Mouse (Mus musculus) kidney, embryonic 14.5 days (tissue): Measurements from ENCODE around the gene Mical2. TPM values are rescaled to one million over a fixed set of nuclear protein-coding genes. Genes with fewer than 3 reads are reported as not detected.

Experiments
- ATAC-seq: fragments of 200-750 bp; cut with Nextera tagmentation; 2 replicates; pipeline ENCODE4 v1.8.0; 2017; ENCODE audit warnings: moderate number of reproducible peaks, mild to moderate bottlenecking, moderate TSS enrichment, moderate library complexity; ENCODE audit not compliant: low FRiP score, low TSS enrichment
- H3K27ac ChIP-seq: fragments of 300-500 bp; sonication (generic); 2 replicates; pipeline ENCODE4 v1.5.1; 2014; ENCODE audit warnings: low read depth, mild to moderate bottlenecking, low read length, moderate library complexity, mixed read lengths
- H3K27me3 ChIP-seq: fragments of 300-500 bp; sonication (generic); 2 replicates; pipeline ENCODE4 v1.6.1; 2014; ENCODE audit warnings: mild to moderate bottlenecking, low read length; ENCODE audit not compliant: control insufficient read depth, insufficient read depth
- H3K36me3 ChIP-seq: fragments of 300-500 bp; sonication (generic); 2 replicates; pipeline ENCODE4 v1.6.1; 2014; ENCODE audit warnings: low read length, mixed read lengths; ENCODE audit not compliant: control insufficient read depth, insufficient read depth
- H3K4me1 ChIP-seq: fragments of 300-500 bp; sonication (generic); 2 replicates; pipeline ENCODE4 v1.6.1; 2014; ENCODE audit warnings: low read length, mixed read lengths; ENCODE audit not compliant: control insufficient read depth, insufficient read depth
- H3K4me2 ChIP-seq: fragments of 300-500 bp; sonication (generic); replicated peaks from 2 replicates; pipeline ENCODE4 v1.6.1; 2014; ENCODE audit warnings: low read depth, mild to moderate bottlenecking, low read length
- H3K4me3 ChIP-seq: fragments of 300-500 bp; sonication (generic); 2 replicates; pipeline ENCODE4 v1.5.1; 2014; ENCODE audit warnings: mild to moderate bottlenecking, low read length
- H3K9ac ChIP-seq: fragments of 300-500 bp; sonication (generic); 2 replicates; pipeline ENCODE4 v1.6.1; 2014; ENCODE audit warnings: low read depth, mild to moderate bottlenecking, low read length, moderate library complexity
- H3K9me3 ChIP-seq: fragments of 300-500 bp; sonication (generic); 2 replicates; pipeline ENCODE4 v1.6.1; 2016; ENCODE audit warnings: low read length; ENCODE audit not compliant: control insufficient read depth
- WGBS: fragments of 180-500 bp; shearing (Covaris S2); extraction: QIAGEN DNeasy Blood & Tissue Kit; methylation state at CpG from one replicate; pipeline ENCODE4 v1.1.7; 2014; 5-methylcytosine and 5-hydroxymethylcytosine counted together
- polyA plus RNA-seq: library from polyadenylated mRNA; unstranded; fragments of >200 nt; fragmentation: Nextera tagmentation; extraction: Ambion mirVana; gene quantifications from 2 replicates; pipeline ENCODE4 v1.2.1, GENCODE M21; 2014

Mical2 gene
- polyA plus RNA-seq, 1 experiment from 2014 or later: 7.7 TPM

GRCm38 (mm10) chr7:112274611-112275010, 49.0 kb downstream of the Mical2 start:
- Histone ChIP-seq H3K4me2 (no peak overlapping the region), H3K9ac (no peak overlapping the region), H3K36me3 (no peaks in the 10 kb centered on the region), H3K9me3 (no peaks in the 10 kb centered on the region), H3K4me1 (peaks cover 30% of the 10 kb centered on the region), H3K4me3 (no peak overlapping the region), H3K27me3 (no peaks in the 10 kb centered on the region), H3K27ac (no peak overlapping the region)
- WGBS: 66% methylated on average over 2 of the region's 2 CpGs
- ATAC-seq: no peak

GRCm38 (mm10) chr7:112275093-112275492, 49.4 kb downstream of the Mical2 start:
- 71% methylated on average over 3 of the region's 3 CpGs for WGBS
- no peak overlapping the region for H3K27ac ChIP-seq
- ATAC-seq: no peak

DNA sequence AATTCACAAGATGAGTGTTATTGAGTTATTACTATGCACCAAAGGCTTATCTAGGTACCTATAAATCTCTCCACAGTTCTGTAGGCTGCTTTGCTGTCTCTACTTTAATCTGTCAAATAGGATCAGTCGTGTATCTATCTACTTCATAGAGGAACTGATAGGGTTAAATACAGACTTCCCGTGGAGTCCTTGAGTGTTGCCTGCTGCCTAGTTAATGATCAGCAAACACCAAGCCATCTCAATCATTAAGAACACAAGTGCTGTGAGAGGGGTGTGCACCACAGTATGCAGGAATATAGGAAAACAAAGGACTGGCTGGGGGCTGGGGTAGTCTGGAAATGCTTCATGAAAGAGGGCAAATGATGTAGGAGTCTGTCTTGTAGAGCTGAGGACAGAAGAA, 50.2 kb downstream of the Mical2 start:
- Histone ChIP-seq H3K27me3 (no peaks in the 10 kb centered on the region), H3K9ac (no peak overlapping the region), H3K27ac (no peak overlapping the region), H3K9me3 (no peaks in the 10 kb centered on the region), H3K4me2 (no peak overlapping the region), H3K4me3 (no peak overlapping the region), H3K4me1 (peaks cover 33% of the 10 kb centered on the region), H3K36me3 (no peaks in the 10 kb centered on the region)
- WGBS: 24% methylated on average over 2 of the region's 2 CpGs
- peak; percentile 25; the same call in 1 of the 2 replicates for ATAC-seq

More at GRCm38 (mm10) chr7:112275093-112275492, 49.4 kb downstream of the Mical2 start:
- Histone ChIP-seq H3K27me3 (no peaks in the 10 kb centered on the region), H3K4me3 (no peak overlapping the region), H3K4me1 (peaks cover 30% of the 10 kb centered on the region), H3K9ac (no peak overlapping the region), H3K9me3 (no peaks in the 10 kb centered on the region), H3K36me3 (no peaks in the 10 kb centered on the region), H3K4me2 (no peak overlapping the region)

DNA sequence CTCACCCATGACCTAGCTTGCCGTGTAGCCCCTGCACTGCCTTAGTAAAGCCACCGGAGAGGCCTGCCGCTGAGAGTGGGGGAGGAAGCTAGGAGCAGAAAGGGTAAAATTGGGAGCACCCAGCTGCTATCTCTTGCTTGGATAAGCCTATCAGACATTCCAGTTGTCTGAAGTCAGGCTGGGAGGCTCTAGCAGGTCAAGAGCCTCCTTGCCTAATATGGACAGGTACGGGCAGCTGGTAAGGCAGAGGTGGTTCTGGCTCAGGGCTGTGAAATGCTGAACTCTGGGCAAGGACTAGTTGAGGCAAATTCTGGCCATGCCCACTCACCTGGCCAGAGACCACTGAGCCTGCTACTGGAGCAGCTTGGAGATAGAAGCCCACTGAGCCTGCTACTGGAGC, 51.2 kb downstream of the Mical2 start:
- ATAC-seq: no peak
- WGBS: 68% methylated on average over 4 of the region's 4 CpGs
- H3K4me2 ChIP-seq: no peak overlapping the region
- H3K4me3 ChIP-seq: no peak overlapping the region
- no peaks in the 10 kb centered on the region for H3K27me3 ChIP-seq
- H3K9ac ChIP-seq: no peak overlapping the region
- no peaks in the 10 kb centered on the region for H3K36me3 ChIP-seq
- no peak overlapping the region for H3K27ac ChIP-seq
- peaks cover 33% of the 10 kb centered on the region for H3K4me1 ChIP-seq
- no peaks in the 10 kb centered on the region for H3K9me3 ChIP-seq

GRCm38 (mm10) chr7:112278648-112279047, 53.0 kb downstream of the Mical2 start:
- Histone ChIP-seq H3K4me2 (no peak overlapping the region), H3K27me3 (no peaks in the 10 kb centered on the region), H3K27ac (0 out of 2 replicates have a peak overlapping the region, but pooled peaks have one; percentile 13), H3K4me1 (peaks cover 31% of the 10 kb centered on the region), H3K9ac (no peak overlapping the region), H3K36me3 (no peaks in the 10 kb centered on the region), H3K4me3 (no peak overlapping the region), H3K9me3 (no peaks in the 10 kb centered on the region)
- 59% methylated on average over 4 of the region's 4 CpGs for WGBS
- ATAC-seq: no peak

DNA sequence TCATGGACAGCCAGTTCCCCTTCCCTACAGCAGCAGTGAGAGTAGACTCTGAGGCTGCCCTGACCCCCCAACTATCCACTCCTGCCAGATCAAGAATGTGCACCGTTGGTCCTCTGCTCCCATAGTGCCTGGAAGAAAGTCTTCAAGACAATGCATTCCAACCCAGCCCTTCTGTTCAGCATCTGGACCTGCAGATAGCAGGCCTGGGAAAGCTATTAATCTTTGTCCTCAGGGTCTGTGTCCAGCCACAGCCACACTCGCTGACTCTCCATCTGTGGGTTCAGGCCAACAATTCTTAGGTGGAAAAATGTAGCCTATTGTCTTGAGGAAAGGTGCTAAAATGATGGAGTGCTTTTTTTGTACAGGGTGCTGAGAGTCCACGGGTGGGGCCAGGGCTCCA, 54.8 kb downstream of the Mical2 start:
- H3K4me1 ChIP-seq: peaks cover 25% of the 10 kb centered on the region; the same call in 1 of the 2 replicates
- H3K36me3 ChIP-seq: no peaks in the 10 kb centered on the region
- H3K27me3 ChIP-seq: no peaks in the 10 kb centered on the region
- WGBS: 38% methylated on average over 3 of the region's 3 CpGs
- no peaks in the 10 kb centered on the region for H3K9me3 ChIP-seq
- H3K4me3 ChIP-seq: no peak overlapping the region
- no peak overlapping the region for H3K27ac ChIP-seq
- ATAC-seq: peak; percentile 20; the same call in 1 of the 2 replicates
- no peak overlapping the region for H3K9ac ChIP-seq
- H3K4me2 ChIP-seq: no peak overlapping the region

- Histone ChIP-seq H3K4me1 (peaks cover 11% of the 10 kb centered on the region; the same call in 1 of the 2 replicates), H3K4me2 (no peak overlapping the region), H3K9ac (no peak overlapping the region), H3K4me3 (no peak overlapping the region), H3K27me3 (no peaks in the 10 kb centered on the region), H3K27ac (no peak overlapping the region), H3K36me3 (no peaks in the 10 kb centered on the region), H3K9me3 (no peaks in the 10 kb centered on the region)
- 70% methylated on average over 9 of the region's 9 CpGs for WGBS
- no peak for ATAC-seq
These were observed 58.1 kb downstream of the Mical2 start for GRCm38 (mm10) chr7:112283606-112284310.

DNA sequence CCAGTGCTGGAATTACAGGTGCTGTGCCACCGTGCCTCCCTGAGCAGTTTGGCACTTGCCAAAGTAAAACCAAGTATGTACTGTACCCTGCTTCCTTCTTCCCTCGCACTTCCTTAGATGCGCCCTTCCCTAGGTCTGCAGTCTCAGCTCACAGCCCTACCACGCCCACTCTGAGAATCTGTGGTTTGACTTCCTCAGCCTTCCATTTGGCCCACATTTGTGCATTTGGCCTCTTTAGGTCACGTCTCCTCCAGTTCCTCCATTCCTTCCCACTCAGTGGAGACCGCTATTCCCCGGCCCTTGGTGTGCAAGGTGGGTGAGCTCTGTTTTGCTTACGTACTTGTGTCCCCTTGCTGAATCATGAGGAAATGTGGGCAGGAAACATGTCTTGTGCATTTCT, 59.9 kb downstream of the Mical2 start:
- ATAC-seq: no peak
- Histone ChIP-seq H3K27ac (no peak overlapping the region), H3K4me2 (no peak overlapping the region), H3K4me1 (peaks cover 7% of the 10 kb centered on the region; the same call in 1 of the 2 replicates), H3K4me3 (no peak overlapping the region), H3K36me3 (no peaks in the 10 kb centered on the region), H3K9me3 (no peaks in the 10 kb centered on the region), H3K27me3 (no peaks in the 10 kb centered on the region), H3K9ac (no peak overlapping the region)
- WGBS: 79% methylated on average over 8 of the region's 8 CpGs

- Histone ChIP-seq H3K4me1 (peaks cover 14% of the 10 kb centered on the region; the same call in 1 of the 2 replicates), H3K27ac (no peak overlapping the region), H3K27me3 (no peaks in the 10 kb centered on the region), H3K36me3 (no peaks in the 10 kb centered on the region), H3K9me3 (no peaks in the 10 kb centered on the region), H3K9ac (no peak overlapping the region), H3K4me2 (no peak overlapping the region), H3K4me3 (no peak overlapping the region)
- 82% methylated on average over 5 of the region's 5 CpGs for WGBS
- no peak for ATAC-seq
These were observed 62.9 kb downstream of the Mical2 start for GRCm38 (mm10) chr7:112288352-112289107.
